13 mouse cellular contexts compared by ENCODE assay signal in the genomic region with DNA sequence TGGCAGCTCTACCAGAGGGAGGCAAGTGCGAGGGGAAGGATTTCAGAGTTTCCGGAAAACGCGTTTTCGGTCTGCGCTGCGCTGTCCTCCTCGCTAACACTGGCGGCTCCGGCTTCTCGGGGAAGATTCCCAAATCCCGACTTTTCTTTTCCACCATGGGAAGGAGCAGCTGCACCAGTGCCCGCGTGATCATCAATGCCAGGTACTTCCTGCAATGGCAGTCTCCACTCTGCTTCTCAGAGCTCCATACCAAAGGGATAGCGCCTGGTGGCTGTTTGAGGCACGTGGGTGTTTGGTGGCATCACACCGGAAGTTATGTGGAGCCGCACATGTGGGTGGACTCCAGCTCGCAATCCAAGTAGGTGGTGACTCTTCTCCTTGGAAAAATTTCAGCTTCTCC. TPM values are rescaled to one million over a fixed set of nuclear protein-coding genes. Genes with fewer than 3 reads are reported as not detected.
DNase-seq lines count a peak whose midpoint lies in the region.
"Had no signal": no experiment of that assay in that cellular context is flagged by ENCODE, and none has a peak within 500 bp of the region (broad histone marks: within the 10 kb centered on the region; RNA-seq: fewer than 3 reads in every experiment).

No protein-coding gene starts in this region.

- DNase-seq in frontal cortex, adult 2 months (ENCODE audit: extremely low spot score in 1 of 2, low spot score in 1 of 2): peak; percentile 78 to 89
- DNase-seq in layer of hippocampus, adult 18-20 months (ENCODE audit: low spot score in 2 of 2): peak; percentile 62 to 78
- DNase-seq in left cerebral cortex, adult 8-10 months (ENCODE audit: low spot score in 2 of 2): peak; percentile 52 to 90
- DNase-seq in right cerebral cortex, postnatal 14 days: peak; percentile 52
- no peak for DNase-seq in thymus, postnatal 10 days (ENCODE audit: low spot score in 2 of 2)
- DNase-seq in ovary, postnatal 10 days (ENCODE audit: low spot score): no peak
- DNase-seq in embryo, embryonic 11 days: no peak
- DNase-seq: cerebellum, adult 18-20 months; heart, postnatal 10 days; kidney, adult 8-10 months; thymus, adult 18-20 months had no signal

RNA-seq across cellular contexts. Expression of gene Med10, which starts 24.0 kb away (rescaled TPM):
- polyA plus RNA-seq in frontal cortex, adult 2 months (2012; rRNA removed): 56.5 and 65.3 TPM in 2 replicates
- total RNA-seq in layer of hippocampus, adult 18-20 months (2021): 10 to 100 TPM; 56.4 to 65.3 TPM
- 10 to 100 TPM; 45.1 to 50.6 (median 47.1) TPM for total RNA-seq in left cerebral cortex, adult 8-10 months (2022)

RNA-seq across cellular contexts. Expression of gene Ube2ql1, which starts 38.5 kb away (rescaled TPM):
- polyA plus RNA-seq in frontal cortex, adult 2 months (2012; rRNA removed): 155 and 193 TPM in 2 replicates
- total RNA-seq in layer of hippocampus, adult 18-20 months (2021): 100 to 1,000 TPM; 211 to 213 TPM
- 100 to 1,000 TPM; 163 to 170 (median 167) TPM for total RNA-seq in left cerebral cortex, adult 8-10 months (2022)
- polyA plus RNA-seq: activated CD4-positive, CD25-positive, alpha-beta regulatory T cell, adult 4 months; CD4-positive, CD25-positive, alpha-beta regulatory T cell, adult 4 months had no signal

Comparison
In these comparisons a context has a peak if more than half of its experiments do, and no peak if none do; other contexts are left out.
1. DNase-seq: peak in frontal cortex, adult 2 months (2 of 2), layer of hippocampus, adult 18-20 months (2 of 2), left cerebral cortex, adult 8-10 months (2 of 2) and right cerebral cortex, postnatal 14 days (single experiment); none in thymus, postnatal 10 days (0 of 2), ovary, postnatal 10 days (single experiment) and embryo, embryonic 11 days (single experiment).